Mouse (Mus musculus) heart, adult 9 months (tissue): ENCODE data around the gene Itga11.
A peak's percentile ranks its signal among the peaks of the same experiment; 100 is the strongest.
"Not testable (repeated sequence)": the region's sequence is repeated elsewhere in the genome, so short reads cannot be mapped to it uniquely, and the experiment has no call there.

ENCODE experiments used
- DNase-seq, 2 experiments: peaks; one replicate each; pipeline ENCODE4 v3.0.0; 2022; ENCODE audit warnings: low spot score in 2 of 2

The Itga11 gene

GRCm38 (mm10) chr9:62765346-62765745, 87.7 kb downstream of the Itga11 start:
- DNase-seq = no peak

GRCm38 (mm10) chr9:62767464-62767863, 89.8 kb downstream of the Itga11 start:
- DNase-seq = no peak

- no peak for DNase-seq
Measured at GRCm38 (mm10) chr9:62768361-62768760, 90.7 kb downstream of the Itga11 start.

GRCm38 (mm10) chr9:62772746-62773145, 95.1 kb downstream of the Itga11 start:
- DNase-seq = no peak

- DNase-seq = no peak
Measured at GRCm38 (mm10) chr9:62775464-62775863, 97.8 kb downstream of the Itga11 start.

GRCm38 (mm10) chr9:62777461-62777860, 99.8 kb downstream of the Itga11 start:
- DNase-seq = peak; percentile 17 to 30

GRCm38 (mm10) chr9:62778721-62779120, 101.1 kb downstream of the Itga11 start:
- DNase-seq = no peak

GRCm38 (mm10) chr9:62781965-62782364, 104.3 kb downstream of the Itga11 start:
- DNase-seq = peak; percentile 7 to 12

- no peak for DNase-seq
Measured at GRCm38 (mm10) chr9:62782976-62783781, 105.6 kb downstream of the Itga11 start.

GRCm38 (mm10) chr9:62784233-62784632, 106.6 kb downstream of the Itga11 start:
- DNase-seq = no peak

- no peak for DNase-seq
Measured at GRCm38 (mm10) chr9:62786721-62787120, 109.1 kb downstream of the Itga11 start.

GRCm38 (mm10) chr9:62789856-62790255, 112.2 kb downstream of the Itga11 start:
- no peak for DNase-seq

GRCm38 (mm10) chr9:62799218-62799617, 121.6 kb downstream of the Itga11 start:
- not testable (repeated sequence) for DNase-seq

GRCm38 (mm10) chr9:62810095-62810494, 132.5 kb downstream of the Itga11 start:
- no peak for DNase-seq

- peak in 1 of 2 experiments; percentile 16 for DNase-seq
Measured at GRCm38 (mm10) chr9:62810543-62811515, 133.2 kb downstream of the Itga11 start.

- peak; percentile 92 for DNase-seq
Measured at GRCm38 (mm10) chr9:62811516-62812121, 134.0 kb downstream of the Itga11 start, which contains the start of gene Fem1b. Gene Fem1b (minus strand): TSS chr9:62811934.

- no peak for DNase-seq
Measured at GRCm38 (mm10) chr9:62812216-62813049, 134.8 kb downstream of the Itga11 start.

GRCm38 (mm10) chr9:62814751-62815150, 137.1 kb downstream of the Itga11 start:
- DNase-seq = no peak

- no peak for DNase-seq
Measured at GRCm38 (mm10) chr9:62816323-62817098, 138.9 kb downstream of the Itga11 start.

- DNase-seq = peak; percentile 54 to 73
Measured at GRCm38 (mm10) chr9:62817099-62817571, 139.5 kb downstream of the Itga11 start.
